29 mouse cellular contexts compared by ENCODE assay signal in the genomic region with DNA sequence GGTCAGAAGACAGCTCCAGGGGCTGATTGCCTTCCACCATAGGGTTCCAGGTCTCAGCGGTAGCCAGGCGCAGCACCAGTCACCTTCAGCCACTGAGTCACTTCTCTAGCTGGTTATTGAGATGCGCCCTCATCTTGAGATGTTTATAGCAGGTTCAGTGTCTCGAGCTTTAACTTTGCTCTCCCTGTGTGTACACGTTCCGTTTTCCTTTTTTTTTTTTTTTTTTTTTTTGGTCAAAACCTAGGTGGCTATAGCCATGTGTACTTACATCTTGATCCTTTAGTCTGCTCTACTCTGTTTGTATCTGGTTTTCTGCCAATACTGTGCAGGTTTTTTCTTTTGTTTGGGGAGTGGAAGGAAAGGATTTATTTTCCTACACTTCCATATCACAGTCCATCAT.
"Had no signal": no experiment of that assay in that cellular context is flagged by ENCODE, and none has a peak within 500 bp of the region (broad histone marks: within the 10 kb centered on the region; RNA-seq: fewer than 3 reads in every experiment).

No protein-coding gene starts in this region.

- H3K9ac ChIP-seq: heart, embryonic 12.5 days; heart, embryonic 13.5 days; heart, embryonic 15.5 days; hindbrain, embryonic 12.5 days; hindbrain, embryonic 13.5 days; hindbrain, embryonic 14.5 days; hindbrain, embryonic 15.5 days; intestine, embryonic 15.5 days; kidney, embryonic 15.5 days had no signal

- H3K9me3 ChIP-seq: heart, embryonic 12.5 days; heart, embryonic 13.5 days; heart, embryonic 15.5 days; hindbrain, embryonic 10.5 days; hindbrain, embryonic 12.5 days; hindbrain, embryonic 13.5 days; hindbrain, embryonic 15.5 days; intestine, embryonic 15.5 days; kidney, embryonic 15.5 days had no signal

- DNase-seq: heart, postnatal 10 days; heart, postnatal 14 days; heart, postnatal 4 days; kidney, adult 11 months; kidney, adult 18-20 months; kidney, adult 2 months; kidney, adult 8-10 months; kidney, adult 9 months; kidney, postnatal 10 days; kidney, postnatal 14 days; kidney, postnatal 25 days; kidney, postnatal 36 days; kidney, postnatal 4 days; layer of hippocampus, adult 9-11 months; layer of hippocampus, postnatal 36 days had no signal

- H3K4me2 ChIP-seq: heart, embryonic 12.5 days; heart, embryonic 13.5 days; heart, embryonic 15.5 days; hindbrain, embryonic 12.5 days; hindbrain, embryonic 13.5 days; hindbrain, embryonic 14.5 days; hindbrain, embryonic 15.5 days; intestine, embryonic 15.5 days; kidney, embryonic 15.5 days had no signal

- H3K4me3 ChIP-seq: heart, embryonic 12.5 days; heart, embryonic 13.5 days; heart, embryonic 15.5 days; hindbrain, embryonic 10.5 days; hindbrain, embryonic 12.5 days; hindbrain, embryonic 13.5 days; hindbrain, embryonic 15.5 days; intestine, embryonic 15.5 days; kidney, embryonic 15.5 days; layer of hippocampus, adult 2 months; left cerebral cortex, adult 2 months had no signal

- H3K36me3 ChIP-seq: heart, embryonic 15.5 days; hindbrain, embryonic 12.5 days; hindbrain, embryonic 15.5 days; intestine, embryonic 15.5 days; kidney, embryonic 15.5 days had no signal

- H3K27me3 ChIP-seq: heart, embryonic 12.5 days; heart, embryonic 13.5 days; heart, embryonic 15.5 days; hindbrain, embryonic 12.5 days; hindbrain, embryonic 13.5 days; hindbrain, embryonic 15.5 days; intestine, embryonic 15.5 days; kidney, embryonic 15.5 days had no signal

- H3K4me1 ChIP-seq: heart, embryonic 12.5 days; heart, embryonic 15.5 days; intestine, embryonic 15.5 days had no signal

- H3K27ac ChIP-seq: heart, embryonic 13.5 days; heart, embryonic 15.5 days; hindbrain, embryonic 10.5 days; hindbrain, embryonic 12.5 days; hindbrain, embryonic 13.5 days; hindbrain, embryonic 14.5 days; hindbrain, embryonic 15.5 days; hindbrain, postnatal 0 days; intestine, embryonic 15.5 days; kidney, embryonic 15.5 days; kidney, postnatal 0 days; layer of hippocampus, adult 2 months; left cerebral cortex, adult 2 months had no signal
